Mouse (Mus musculus) limb, embryonic 14.5 days (tissue): Measurements from ENCODE around the gene Gm10719. TPM values are rescaled to one million over a fixed set of nuclear protein-coding genes. Genes with fewer than 3 reads are reported as not detected.
"Not testable (repeated sequence)": the region's sequence is repeated elsewhere in the genome, so short reads cannot be mapped to it uniquely, and the experiment has no call there.

ENCODE experiments used
- ATAC-seq: fragments of 200-750 bp; cut with Nextera tagmentation; 2 replicates; pipeline ENCODE4 v1.8.0; 2017; ENCODE audit warnings: low read depth, moderate number of reproducible peaks, moderate TSS enrichment; ENCODE audit not compliant: low FRiP score
- DNase-seq: peaks from one replicate; pipeline ENCODE4 v3.0.0-alpha.2; 2015; ENCODE audit warnings: low spot score
- H3K27ac ChIP-seq: fragments of 300-500 bp; sonication (generic); replicated peaks from 2 replicates; pipeline ENCODE4 v1.5.1; 2014; ENCODE audit warnings: low read depth, mild to moderate bottlenecking, low read length, moderate library complexity, mixed read lengths
- H3K27me3 ChIP-seq: fragments of 300-500 bp; sonication (generic); 2 replicates; pipeline ENCODE4 v1.6.1; 2014; ENCODE audit warnings: low read length, mixed read lengths; ENCODE audit not compliant: control insufficient read depth, insufficient read depth
- H3K36me3 ChIP-seq: fragments of 300-500 bp; sonication (generic); 2 replicates; pipeline ENCODE4 v1.6.1; 2014; ENCODE audit warnings: mild to moderate bottlenecking, low read length, moderate library complexity, mixed read lengths; ENCODE audit not compliant: control insufficient read depth, insufficient read depth
- H3K4me1 ChIP-seq: fragments of 300-500 bp; sonication (generic); 2 replicates; pipeline ENCODE4 v1.6.1; 2014; ENCODE audit warnings: antibody characterized with exemption, low read length, mixed read lengths; ENCODE audit not compliant: control insufficient read depth, insufficient read depth
- H3K4me2 ChIP-seq: fragments of 300-500 bp; sonication (generic); replicated peaks from 2 replicates; pipeline ENCODE4 v1.6.1; 2014; ENCODE audit warnings: low read depth, mild to moderate bottlenecking, low read length, moderate library complexity; ENCODE audit not compliant: severe bottlenecking
- H3K4me3 ChIP-seq: fragments of 300-500 bp; sonication (generic); replicated peaks from 2 replicates; pipeline ENCODE4 v1.5.1; 2014; ENCODE audit warnings: low read length
- H3K9ac ChIP-seq: fragments of 300-500 bp; sonication (generic); 2 replicates; pipeline ENCODE4 v1.6.1; 2014; ENCODE audit warnings: mild to moderate bottlenecking, low read depth, low read length, moderate library complexity; ENCODE audit not compliant: severe bottlenecking
- H3K9me3 ChIP-seq: fragments of 300-500 bp; sonication (generic); 2 replicates; pipeline ENCODE4 v1.6.1; 2016; ENCODE audit warnings: low read length; ENCODE audit not compliant: control insufficient read depth
- WGBS: fragments of 180-500 bp; shearing (Covaris S2); extraction: QIAGEN DNeasy Blood & Tissue Kit; methylation state at CpG from one replicate; pipeline ENCODE4 v1.1.7; 2014; 5-methylcytosine and 5-hydroxymethylcytosine counted together
- polyA plus RNA-seq, 2 experiments: library from polyadenylated mRNA; depleted of rRNA in 1 of 2; stranded (reverse) in 1 of 2; unstranded in 1 of 2; fragments of >200 nt; fragmentation: Nextera tagmentation in 1 of 2; extraction: Ambion mirVana in 1 of 2; gene quantifications; 2 replicates each; pipeline versions ENCODE4 v1.2.1 to v1.2.3; 2012 to 2014

The Gm10719 gene
- polyA plus RNA-seq, 2 experiments = not detected

DNA sequence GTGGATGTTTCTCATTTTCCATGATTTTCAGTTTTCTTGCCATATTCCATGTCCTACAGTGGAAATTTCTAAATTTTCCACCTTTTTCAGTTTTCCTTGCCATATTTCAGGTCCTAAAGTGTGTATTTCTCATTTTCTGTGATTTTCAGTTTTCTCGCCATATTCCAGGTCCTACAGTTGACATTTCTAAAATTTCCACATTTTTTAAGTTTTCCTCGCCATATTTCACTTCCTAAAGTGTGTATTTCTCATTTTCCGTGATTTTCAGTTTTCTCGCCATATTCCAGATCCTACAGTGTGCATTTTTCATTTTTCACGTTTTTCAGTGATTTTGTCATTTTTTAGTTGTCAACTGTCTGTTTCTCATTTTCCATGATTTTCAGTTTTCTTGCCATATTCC, 7.9 kb upstream of the Gm10719 start:
- H3K9ac ChIP-seq, H3K4me3 ChIP-seq, H3K9me3 ChIP-seq, H3K27me3 ChIP-seq, H3K27ac ChIP-seq, H3K4me2 ChIP-seq, ATAC-seq, H3K4me1 ChIP-seq, H3K36me3 ChIP-seq, DNase-seq: not testable (repeated sequence)
- WGBS = no CpG with 5 or more reads among the region's 5 CpGs

DNA sequence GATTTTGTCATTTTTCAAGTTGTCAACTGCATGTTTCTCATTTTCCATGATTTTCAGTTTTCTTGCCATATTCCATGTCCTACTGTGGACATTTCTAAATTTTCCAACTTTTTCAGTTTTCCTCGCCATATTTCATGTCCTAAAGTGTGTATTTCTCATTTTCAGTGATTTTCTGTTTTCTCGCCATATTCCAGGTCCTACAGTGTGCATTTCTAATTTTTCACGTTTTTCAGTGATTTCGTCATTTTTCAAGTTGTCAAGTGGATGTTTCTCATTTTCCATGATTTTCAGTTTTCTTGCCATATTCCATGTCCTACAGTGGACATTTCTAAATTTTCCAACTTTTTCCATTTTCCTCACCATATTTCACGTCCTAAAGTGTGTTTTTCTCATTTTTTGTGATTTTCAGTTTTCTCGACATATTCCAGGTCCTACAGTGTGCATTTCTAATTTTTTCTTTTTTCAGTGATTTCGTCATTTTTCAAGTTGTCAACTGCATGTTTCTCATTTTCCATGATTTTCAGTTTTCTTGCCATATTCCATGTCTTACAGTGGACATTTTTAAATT, 5.1 kb upstream of the Gm10719 start:
- WGBS = 77% methylated on average over 2 of the region's 7 CpGs
- H3K4me3 ChIP-seq, H3K27ac ChIP-seq, H3K4me2 ChIP-seq, H3K9me3 ChIP-seq, DNase-seq, ATAC-seq, H3K36me3 ChIP-seq, H3K9ac ChIP-seq, H3K4me1 ChIP-seq, H3K27me3 ChIP-seq: not testable (repeated sequence)

DNA sequence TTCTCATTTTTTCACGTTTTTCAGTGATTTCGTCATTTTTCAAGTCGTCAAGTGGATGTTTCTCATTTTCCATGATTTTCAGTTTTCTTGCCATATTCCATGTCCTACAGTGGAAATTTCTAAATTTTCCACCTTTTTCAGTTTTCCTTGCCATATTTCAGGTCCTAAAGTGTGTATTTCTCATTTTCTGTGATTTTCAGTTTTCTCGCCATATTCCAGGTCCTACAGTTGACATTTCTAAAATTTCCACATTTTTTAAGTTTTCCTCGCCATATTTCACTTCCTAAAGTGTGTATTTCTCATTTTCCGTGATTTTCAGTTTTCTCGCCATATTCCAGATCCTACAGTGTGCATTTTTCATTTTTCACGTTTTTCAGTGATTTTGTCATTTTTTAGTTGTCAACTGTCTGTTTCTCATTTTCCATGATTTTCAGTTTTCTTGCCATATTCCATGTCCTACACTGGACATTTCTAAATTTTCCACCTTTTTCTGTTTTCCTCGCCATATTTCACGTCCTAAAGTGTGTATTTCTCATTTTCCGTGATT, 4.4 kb upstream of the Gm10719 start, which contains the start of gene Gm10721:
TSS of gene Gm10721 (plus strand) at position 408 of the 547 bp plus-strand sequence.
- peak; percentile 54; the same call in 1 of the 2 replicates for ATAC-seq
- not testable (repeated sequence) for H3K9me3 ChIP-seq, DNase-seq, H3K27me3 ChIP-seq, H3K4me2 ChIP-seq, H3K36me3 ChIP-seq, H3K9ac ChIP-seq, H3K27ac ChIP-seq, H3K4me1 ChIP-seq, H3K4me3 ChIP-seq
- WGBS = no CpG with 5 or more reads among the region's 11 CpGs

DNA sequence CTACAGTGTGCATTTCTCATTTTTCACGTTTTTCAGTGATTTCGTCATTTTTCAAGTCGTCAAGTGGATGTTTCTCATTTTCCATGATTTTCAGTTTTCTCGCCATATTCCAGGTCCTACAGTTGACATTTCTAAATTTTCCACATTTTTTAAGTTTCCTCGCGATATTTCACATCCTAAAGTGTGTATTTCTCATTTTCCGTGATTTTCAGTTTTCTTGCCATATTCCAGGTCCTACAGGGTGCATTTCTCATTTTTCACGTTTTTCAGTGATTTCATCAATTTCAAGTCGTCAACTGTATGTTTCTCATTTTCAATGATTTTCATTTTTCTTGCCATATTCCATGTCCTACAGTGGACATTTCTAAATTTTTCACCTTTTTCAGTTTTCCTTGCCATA, 1.9 kb upstream of the Gm10719 start, which contains the start of gene Gm10720:
TSS of gene Gm10720 (plus strand) at position 301 of the 400 bp plus-strand sequence.
- WGBS = 60% methylated on average over 4 of the region's 9 CpGs
- not testable (repeated sequence) for H3K9ac ChIP-seq, H3K36me3 ChIP-seq, H3K4me3 ChIP-seq, H3K4me2 ChIP-seq, ATAC-seq, H3K27me3 ChIP-seq, H3K4me1 ChIP-seq, H3K27ac ChIP-seq, H3K9me3 ChIP-seq, DNase-seq

DNA sequence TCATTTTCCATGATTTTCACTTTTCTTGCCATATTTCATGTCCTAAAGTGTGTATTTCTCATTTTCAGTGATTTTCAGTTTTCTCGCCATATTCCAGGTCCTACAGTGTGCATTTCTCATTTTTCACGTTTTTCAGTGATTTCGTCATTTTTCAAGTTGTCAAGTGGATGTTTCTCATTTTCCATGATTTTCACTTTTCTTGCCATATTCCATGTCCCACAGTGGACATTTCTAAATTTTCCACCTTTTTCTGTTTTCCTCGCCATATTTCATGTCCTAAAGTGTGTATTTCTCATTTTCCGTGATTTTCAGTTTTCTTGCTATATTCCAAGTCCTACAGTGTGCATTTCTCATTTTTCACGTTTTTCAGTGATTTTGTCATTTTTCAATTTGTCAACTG, 1.3 kb upstream of the Gm10719 start:
- H3K4me1 ChIP-seq, H3K4me3 ChIP-seq, H3K4me2 ChIP-seq, ATAC-seq, H3K27me3 ChIP-seq, DNase-seq, H3K9ac ChIP-seq, H3K36me3 ChIP-seq, H3K27ac ChIP-seq, H3K9me3 ChIP-seq: not testable (repeated sequence)
- 65% methylated on average over 4 of the region's 6 CpGs for WGBS

DNA sequence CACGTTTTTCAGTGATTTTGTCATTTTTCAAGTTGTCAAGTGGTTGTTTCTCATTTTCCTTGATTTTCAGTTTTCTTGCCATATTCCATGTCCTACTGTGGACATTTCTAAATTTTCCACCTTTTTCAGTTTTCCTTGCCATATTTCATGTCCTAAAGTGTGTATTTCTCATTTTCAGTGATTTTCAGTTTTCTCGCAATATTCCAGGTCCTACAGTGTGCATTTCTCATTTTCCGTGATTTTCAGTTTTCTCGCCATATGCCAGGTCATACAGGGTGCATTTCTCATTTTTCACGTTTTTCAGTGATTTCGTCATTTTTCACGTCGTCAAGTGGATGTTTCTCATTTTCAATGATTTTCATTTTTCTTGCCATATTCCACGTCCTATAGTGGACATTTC, 1.7 kb downstream of the Gm10719 start:
- ATAC-seq = not testable (repeated sequence)

DNA sequence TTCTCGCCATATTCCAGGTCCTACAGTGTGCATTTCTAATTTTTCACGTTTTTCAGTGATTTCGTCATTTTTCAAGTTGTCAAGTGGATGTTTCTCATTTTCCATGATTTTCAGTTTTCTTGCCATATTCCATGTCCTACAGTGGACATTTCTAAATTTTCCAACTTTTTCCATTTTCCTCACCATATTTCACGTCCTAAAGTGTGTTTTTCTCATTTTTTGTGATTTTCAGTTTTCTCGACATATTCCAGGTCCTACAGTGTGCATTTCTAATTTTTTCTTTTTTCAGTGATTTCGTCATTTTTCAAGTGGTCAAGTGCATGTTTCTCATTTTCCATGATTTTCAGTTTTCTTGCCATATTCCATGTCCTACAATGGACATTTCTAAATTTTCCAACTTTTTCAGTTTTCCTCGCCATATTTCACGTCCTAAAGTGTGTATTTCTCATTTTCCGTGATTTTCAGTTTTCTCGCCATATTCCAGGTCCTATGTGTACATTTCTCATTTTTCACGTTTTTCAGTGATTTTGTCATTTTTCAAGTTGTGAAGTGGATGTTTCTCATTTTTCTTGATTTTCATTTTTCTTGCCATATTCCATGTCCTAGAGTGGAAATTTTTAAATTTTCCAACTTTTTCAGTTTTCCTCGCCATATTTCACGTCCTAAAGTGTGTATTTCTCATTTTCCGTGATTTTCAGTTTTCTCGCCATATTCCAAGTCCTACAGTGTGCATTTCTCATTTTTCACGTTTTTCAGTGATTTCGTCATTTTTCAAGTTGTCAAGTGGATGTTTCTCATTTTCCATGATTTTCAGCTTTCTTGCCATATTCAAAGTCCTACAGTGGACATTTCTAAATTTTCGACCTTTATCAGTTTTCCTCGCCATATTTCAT, 2.9 kb downstream of the Gm10719 start:
- not testable (repeated sequence) for DNase-seq, H3K4me2 ChIP-seq, H3K4me3 ChIP-seq, H3K4me1 ChIP-seq, H3K27me3 ChIP-seq, H3K36me3 ChIP-seq, H3K27ac ChIP-seq, H3K9me3 ChIP-seq, H3K9ac ChIP-seq
- ATAC-seq = peak; percentile 56; the same call in 1 of the 2 replicates
- 75% methylated on average over 11 of the region's 19 CpGs for WGBS

More for the DNA sequence above, 1.7 kb downstream of the Gm10719 start:
- DNase-seq, H3K4me3 ChIP-seq, H3K4me2 ChIP-seq, H3K36me3 ChIP-seq, H3K27ac ChIP-seq, H3K9ac ChIP-seq, H3K27me3 ChIP-seq, H3K4me1 ChIP-seq, H3K9me3 ChIP-seq: not testable (repeated sequence)
- 59% methylated on average over 9 of the region's 9 CpGs for WGBS
